Mouse (Mus musculus) liver, adult 2 months (tissue): ENCODE results near the gene Polr2a. TPM values are rescaled to one million over a fixed set of nuclear protein-coding genes. Genes with fewer than 3 reads are reported as not detected.

Experiments
- DNase-seq: peaks from one replicate; pipeline ENCODE4 v3.0.0-alpha.2; 2011; ENCODE audit warnings: low read depth, low spot score; ENCODE audit errors: extremely low read depth
- H3K27ac ChIP-seq: fragments of 200-500 bp; replicated peaks from 2 replicates; pipeline ENCODE4 v1.5.1; 2012; ENCODE audit warnings: low read depth, mild to moderate bottlenecking, control low read depth, inconsistent platforms, low read length; ENCODE audit not compliant: insufficient read depth
- H3K27me3 ChIP-seq: fragments of 200-500 bp; 2 replicates; pipeline ENCODE4 v1.6.1; 2012; ENCODE audit warnings: mild to moderate bottlenecking, moderate library complexity, low read length, inconsistent platforms; ENCODE audit not compliant: control insufficient read depth, insufficient read depth
- H3K36me3 ChIP-seq: fragments of 200-500 bp; 2 replicates; pipeline ENCODE4 v1.6.1; 2012; ENCODE audit warnings: low read length, inconsistent platforms; ENCODE audit not compliant: control insufficient read depth, insufficient read depth
- H3K4me1 ChIP-seq: fragments of 200-500 bp; 2 replicates; pipeline ENCODE4 v1.6.1; 2011; ENCODE audit warnings: low read length; ENCODE audit not compliant: control insufficient read depth, insufficient read depth
- H3K4me3 ChIP-seq: fragments of 200-500 bp; 2 replicates; pipeline ENCODE4 v1.5.1; 2011; ENCODE audit warnings: low read depth, mild to moderate bottlenecking, control low read depth, low read length, moderate library complexity; ENCODE audit not compliant: insufficient read depth
- H3K79me2 ChIP-seq: fragments of 200-500 bp; 2 replicates; pipeline ENCODE4 v1.6.1; 2012; ENCODE audit warnings: inconsistent platforms, mild to moderate bottlenecking, low read length, moderate library complexity; ENCODE audit not compliant: control insufficient read depth, insufficient read depth
- H3K9ac ChIP-seq: fragments of 200-500 bp; 2 replicates; pipeline ENCODE4 v1.6.1; 2012; ENCODE audit warnings: low read depth, mild to moderate bottlenecking, control low read depth, inconsistent platforms, low read length
- CTCF ChIP-seq: fragments of 200-500 bp; IDR thresholded peaks from 2 replicates; pipeline ENCODE4 v1.5.1; 2011; ENCODE audit warnings: low read depth, low read length, control low read depth
- POLR2A ChIP-seq: fragments of 200-500 bp; IDR thresholded peaks from 2 replicates; pipeline ENCODE4 v1.6.1; 2011; ENCODE audit warnings: low read length, control low read depth; ENCODE audit not compliant: insufficient read depth; ENCODE audit errors: extremely low read depth
- WGBS: fragments of 180-500 bp; shearing (Covaris S2); methylation state at CpG from one replicate; pipeline ENCODE4 v1.1.7; 2018; 5-methylcytosine and 5-hydroxymethylcytosine counted together
- polyA plus RNA-seq: library from polyadenylated mRNA; depleted of rRNA; stranded (reverse); fragments of >200 nt; gene quantifications from 2 replicates; pipeline ENCODE4 v1.2.3, GENCODE M21; 2012
- total RNA-seq: library from RNA; depleted of rRNA; stranded (reverse); fragments of >200 nt; gene quantifications from 2 replicates; pipeline ENCODE4 v1.2.3, GENCODE M21; 2014

Polr2a gene
- total and polyA plus RNA-seq, 2 experiments, result 10.0 to 10.6 TPM

DNA sequence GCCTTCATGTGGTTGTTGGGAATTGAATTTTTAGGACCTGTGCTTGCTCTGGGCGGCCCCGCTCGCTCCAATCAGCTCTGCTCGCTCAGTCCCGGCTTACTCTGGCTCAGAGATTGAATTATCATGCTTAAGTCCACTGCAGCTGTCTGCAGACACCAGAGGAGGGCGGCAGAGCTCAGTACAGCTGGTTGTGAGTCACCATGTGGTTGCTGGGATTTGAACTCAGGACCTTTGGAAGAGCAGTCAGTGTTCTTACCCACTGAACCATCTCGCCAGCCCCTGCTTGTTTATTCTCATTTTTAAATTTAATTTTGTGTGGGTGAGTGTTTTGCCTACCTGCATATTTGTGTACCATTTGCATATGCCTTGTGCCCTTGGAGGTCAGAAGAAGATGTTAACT lies 5.1 kb upstream of the Polr2a start:
- Histone ChIP-seq H3K4me1 (peaks cover 10% of the 10 kb centered on the region; the same call in 1 of the 2 replicates), H3K27ac (no peak overlapping the region), H3K9ac (no peak overlapping the region), H3K4me3 (no peak overlapping the region), H3K79me2 (peaks cover 14% of the 10 kb centered on the region; the same call in 1 of the 2 replicates), H3K27me3 (no peaks in the 10 kb centered on the region), H3K36me3 (no peaks in the 10 kb centered on the region)
- no peak for DNase-seq
- TF ChIP-seq POLR2A, result no peak
- peak; percentile 65 for TF ChIP-seq CTCF
- WGBS, result 90% methylated on average over 7 of the region's 7 CpGs

DNA sequence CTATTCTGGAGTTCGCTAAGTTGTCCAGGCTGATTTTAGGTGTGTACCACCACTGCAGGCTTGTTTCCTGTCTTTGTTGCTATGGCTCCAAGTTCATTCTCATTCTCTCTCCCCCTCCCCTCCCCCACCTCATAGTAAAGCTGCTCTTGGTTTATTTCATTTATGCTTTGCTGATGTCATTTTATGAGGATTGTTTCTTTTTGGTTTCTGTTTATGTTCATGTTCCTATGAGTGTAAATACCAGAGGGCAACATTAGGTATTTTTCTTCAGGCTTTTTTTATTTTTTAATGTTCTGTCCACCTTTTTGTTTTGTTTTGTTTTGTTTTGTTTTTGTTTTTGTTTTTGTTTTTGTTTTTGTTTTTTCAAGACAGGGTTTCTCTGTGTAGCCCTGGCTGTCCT lies 3.4 kb upstream of the Polr2a start, which contains the start of gene Slc35g3:
TSS of gene Slc35g3 (minus strand) at position 101 of the 400 bp plus-strand sequence.
- no peaks in the 10 kb centered on the region for H3K36me3 ChIP-seq
- peaks cover 10% of the 10 kb centered on the region; the same call in 1 of the 2 replicates for H3K4me1 ChIP-seq
- no peaks in the 10 kb centered on the region for H3K27me3 ChIP-seq
- DNase-seq, result no peak
- H3K27ac ChIP-seq, result no peak within 1 kb of the TSS
- no peak within 1 kb of the TSS for H3K4me3 ChIP-seq
- 83% methylated on average over 1 of the region's 1 CpGs for WGBS
- TF ChIP-seq POLR2A (no peak), CTCF (no peak)
- H3K9ac ChIP-seq, result no peak within 1 kb of the TSS
- H3K79me2 ChIP-seq, result peaks cover 11% of the 10 kb centered on the region; the same call in 1 of the 2 replicates

DNA sequence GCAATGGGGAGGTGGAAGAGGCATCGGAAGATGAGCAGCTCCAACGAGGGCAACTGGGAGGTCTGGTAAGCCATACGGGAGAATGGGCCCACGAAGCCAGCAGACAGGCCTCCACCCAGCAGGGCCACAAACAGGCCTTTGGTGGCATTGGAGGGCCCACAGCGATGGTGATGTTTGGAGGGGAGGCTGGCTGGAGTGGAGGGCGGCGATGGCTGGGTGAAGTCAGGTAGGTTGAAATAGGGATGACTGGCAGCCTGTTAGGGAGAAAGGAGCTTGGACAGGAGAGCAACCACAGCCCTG lies 2.4 kb upstream of the Polr2a start:
- TF ChIP-seq CTCF, result no peak
- TF ChIP-seq POLR2A, result no peak
- WGBS, result 97% methylated on average over 7 of the region's 7 CpGs
- Histone ChIP-seq H3K27ac (no peak overlapping the region), H3K79me2 (peaks cover 5% of the 10 kb centered on the region; the same call in 1 of the 2 replicates), H3K4me1 (peaks cover 11% of the 10 kb centered on the region), H3K9ac (no peak overlapping the region), H3K36me3 (no peaks in the 10 kb centered on the region), H3K4me3 (no peak overlapping the region), H3K27me3 (no peaks in the 10 kb centered on the region)
- DNase-seq, result no peak

DNA sequence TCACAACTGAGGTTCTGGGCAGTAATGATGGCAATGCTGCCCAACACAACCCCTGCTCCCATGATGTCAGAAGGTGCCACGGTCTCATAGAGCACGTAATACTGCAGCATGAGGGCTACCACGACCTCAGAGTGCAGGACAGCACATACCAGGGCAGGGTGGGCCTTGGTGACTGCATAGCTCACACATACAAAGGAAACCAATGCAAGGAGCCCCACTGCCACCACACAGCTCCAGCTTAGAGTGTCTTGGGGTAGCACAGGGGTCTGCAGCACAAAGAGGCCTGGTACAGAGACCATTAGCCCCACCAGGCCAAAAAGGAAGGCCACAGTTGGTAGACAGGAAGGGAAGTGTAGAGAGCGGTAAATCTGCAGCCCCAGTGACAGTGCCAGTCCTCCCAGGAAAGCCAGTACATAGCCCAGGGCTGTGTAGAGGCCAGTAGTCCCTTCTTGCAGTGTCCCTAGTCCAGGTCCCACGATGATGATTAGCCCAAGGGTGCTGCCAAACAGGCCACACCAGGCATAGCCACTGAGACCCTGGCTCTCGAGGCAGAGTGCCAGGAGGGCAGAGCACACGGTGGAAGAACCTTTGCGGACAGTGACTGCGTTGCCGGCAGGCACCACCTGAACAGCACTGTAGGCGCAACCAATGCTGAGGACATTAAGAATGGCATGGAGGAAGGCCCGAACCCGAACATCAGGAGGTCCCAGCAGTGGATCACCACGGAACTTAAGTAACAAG lies 1.9 kb upstream of the Polr2a start:
- H3K27ac ChIP-seq, result no peak overlapping the region
- H3K4me1 ChIP-seq, result peaks cover 12% of the 10 kb centered on the region
- no peak for TF ChIP-seq CTCF
- no peak for TF ChIP-seq POLR2A
- peaks cover 7% of the 10 kb centered on the region; the same call in 1 of the 2 replicates for H3K79me2 ChIP-seq
- H3K4me3 ChIP-seq, result no peak overlapping the region
- H3K27me3 ChIP-seq, result no peaks in the 10 kb centered on the region
- H3K9ac ChIP-seq, result no peak overlapping the region
- 93% methylated on average over 14 of the region's 14 CpGs for WGBS
- H3K36me3 ChIP-seq, result no peaks in the 10 kb centered on the region
- DNase-seq, result no peak

GRCm38 (mm10) chr11:69758971-69759721 lies 709 bp upstream of the Polr2a start:
- Histone ChIP-seq H3K4me3 (peak overlapping the region; percentile 57), H3K36me3 (no peaks in the 10 kb centered on the region), H3K27me3 (no peaks in the 10 kb centered on the region), H3K27ac (peak overlapping the region; percentile 90), H3K79me2 (peaks cover 7% of the 10 kb centered on the region; the same call in 1 of the 2 replicates), H3K4me1 (peaks cover 15% of the 10 kb centered on the region), H3K9ac (peak overlapping the region; percentile 72)
- peak; percentile 60 for DNase-seq
- WGBS, result under 1% methylated on average over 37 of the region's 37 CpGs
- TF ChIP-seq POLR2A (peak; percentile 64; the same call in 1 of the 2 replicates), CTCF (no peak)
